Mouse (Mus musculus): Measurements from ENCODE around the gene Ttc28.

- no peak for TF ChIP-seq CTCF (IDR thresholded peaks at IDR 0.05; ENCODE audit: low read depth, low read length)
- TF ChIP-seq POLR2A (IDR thresholded peaks at IDR 0.05; ENCODE audit: extremely low read depth, insufficient read depth, low read length) = no peak
These were observed 325.5 kb downstream of the Ttc28 start for GRCm38 (mm10) chr5:111204976-111205586.
